Mouse (Mus musculus) thymus, adult 2 months (tissue): ENCODE measurements around the gene Il13ra1.

Source experiments
- CTCF ChIP-seq: fragments of 200-500 bp; IDR thresholded peaks from 2 replicates; pipeline ENCODE4 v1.5.1; 2012; ENCODE audit warnings: mild to moderate bottlenecking, control low read depth, low read length, moderate library complexity, borderline replicate concordance; ENCODE audit not compliant: control insufficient read depth, poor library complexity, insufficient read depth; ENCODE audit errors: extremely low read depth
- POLR2A ChIP-seq: fragments of 200-500 bp; IDR thresholded peaks from 2 replicates; pipeline ENCODE4 v1.6.1; 2012; ENCODE audit warnings: mild to moderate bottlenecking, low read length, control low read depth, moderate library complexity; ENCODE audit not compliant: control insufficient read depth, poor library complexity, insufficient read depth; ENCODE audit errors: extremely low read depth

DNA sequence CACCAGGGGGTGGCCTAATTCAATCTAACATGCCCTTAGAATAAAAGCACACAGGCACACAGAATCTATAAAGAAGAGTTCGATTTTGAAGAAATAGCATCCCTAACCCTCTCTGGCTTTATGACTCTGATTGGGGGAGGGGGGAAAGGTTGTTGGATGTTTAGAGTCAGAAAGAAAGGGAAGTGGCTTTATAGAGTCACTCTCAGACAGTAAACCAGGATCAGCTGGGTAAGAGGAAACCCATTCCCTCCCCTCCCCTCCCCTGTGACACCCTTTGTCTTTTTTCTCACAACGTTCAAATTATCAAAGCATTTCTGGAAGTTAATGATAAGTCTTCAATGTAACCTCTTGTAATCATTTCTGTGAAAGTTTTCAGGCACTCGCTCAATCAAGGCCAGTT, 3.3 kb upstream of the Il13ra1 start:
- no peak for TF ChIP-seq CTCF
- no peak for TF ChIP-seq POLR2A
